ENCODE assay signal across 11 mouse cellular contexts in genomic region chr8:125355059-125355509, GRCm38 (mm10).
DNase-seq lines count a peak whose midpoint lies in the region; ATAC-seq and TF ChIP-seq lines count a peak whose summit lies in the region.
"Had no signal": no experiment of that assay in that cellular context is flagged by ENCODE, and none has a peak within 500 bp of the region (broad histone marks: within the 10 kb centered on the region; RNA-seq: fewer than 3 reads in every experiment).

No protein-coding gene starts in this region.

- H3K9ac ChIP-seq in heart, embryonic 16.5 days (ENCODE audit: low read length): peak overlapping the region; percentile 15; the same call in 1 of the 2 replicates
- no peak overlapping the region for H3K9ac ChIP-seq in embryonic facial prominence, embryonic 11.5 days (replicated peaks; ENCODE audit: low read length)
- H3K9ac ChIP-seq in limb, embryonic 12.5 days (replicated peaks): 0 out of 2 replicates have a peak overlapping the region, but pooled peaks have one; percentile 23
- H3K9ac ChIP-seq in intestine, postnatal 0 days (ENCODE audit: low read depth, low read length): no peak overlapping the region
- H3K9ac ChIP-seq: kidney, embryonic 15.5 days; liver, embryonic 13.5 days had no signal

- peak overlapping the region; percentile 11; the same call in 1 of the 2 replicates for H3K27ac ChIP-seq in heart, embryonic 16.5 days (ENCODE audit: low read length)
- no peak overlapping the region for H3K27ac ChIP-seq in embryonic facial prominence, embryonic 11.5 days (replicated peaks; ENCODE audit: low read depth, low read length)
- peak overlapping the region; percentile 79 for H3K27ac ChIP-seq in limb, embryonic 12.5 days
- no peak overlapping the region for H3K27ac ChIP-seq in intestine, postnatal 0 days (ENCODE audit: low read depth, low read length)
- H3K27ac ChIP-seq: kidney, embryonic 15.5 days; liver, embryonic 13.5 days; macrophage had no signal

- peaks cover 31% of the 10 kb centered on the region for H3K4me1 ChIP-seq in heart, embryonic 16.5 days (ENCODE audit: control insufficient read depth, insufficient read depth, low read length)
- H3K4me1 ChIP-seq in embryonic facial prominence, embryonic 11.5 days (ENCODE audit: control insufficient read depth, insufficient read depth, low read length): peaks cover 7% of the 10 kb centered on the region
- peaks cover 59% of the 10 kb centered on the region for H3K4me1 ChIP-seq in limb, embryonic 12.5 days (replicated peaks)
- H3K4me1 ChIP-seq in intestine, postnatal 0 days (replicated peaks; ENCODE audit: control insufficient read depth, insufficient read depth, low read length): no peaks in the 10 kb centered on the region

- DNase-seq in heart, adult 8-10 months (ENCODE audit: low spot score): no peak
- DNase-seq in brain, adult 2 months (ENCODE audit: low read depth, low spot score): peak; percentile 45
- peak; percentile 21 for DNase-seq in embryonic facial prominence, embryonic 11.5 days (ENCODE audit: low spot score)
- DNase-seq in kidney, adult 9 months: no peak
- DNase-seq: heart, postnatal 10 days; liver, embryonic 13.5 days had no signal

- no peaks in the 10 kb centered on the region for H3K9me3 ChIP-seq in heart, embryonic 16.5 days (replicated peaks; ENCODE audit: control insufficient read depth, low read length)
- no peaks in the 10 kb centered on the region for H3K9me3 ChIP-seq in embryonic facial prominence, embryonic 11.5 days (replicated peaks; ENCODE audit: control insufficient read depth, low read length)
- H3K9me3 ChIP-seq in limb, embryonic 12.5 days: peaks cover 5% of the 10 kb centered on the region
- no peaks in the 10 kb centered on the region for H3K9me3 ChIP-seq in intestine, postnatal 0 days (ENCODE audit: control insufficient read depth)
- H3K9me3 ChIP-seq: kidney, embryonic 15.5 days; liver, embryonic 13.5 days had no signal

- H3K4me3 ChIP-seq in heart, embryonic 16.5 days (ENCODE audit: low read length): no peak overlapping the region
- H3K4me3 ChIP-seq in embryonic facial prominence, embryonic 11.5 days (ENCODE audit: low read depth, low read length): no peak overlapping the region
- no peak overlapping the region for H3K4me3 ChIP-seq in limb, embryonic 12.5 days (replicated peaks)
- H3K4me3 ChIP-seq in intestine, postnatal 0 days (ENCODE audit: low read depth, low read length): no peak overlapping the region
- H3K4me3 ChIP-seq: kidney, embryonic 15.5 days; liver, embryonic 13.5 days had no signal

- no peaks in the 10 kb centered on the region for H3K27me3 ChIP-seq in heart, embryonic 16.5 days (ENCODE audit: control insufficient read depth, insufficient read depth, low read length)
- no peaks in the 10 kb centered on the region for H3K27me3 ChIP-seq in embryonic facial prominence, embryonic 11.5 days (ENCODE audit: control insufficient read depth, insufficient read depth, low read length)
- H3K27me3 ChIP-seq in limb, embryonic 12.5 days: peaks cover 17% of the 10 kb centered on the region
- no peaks in the 10 kb centered on the region for H3K27me3 ChIP-seq in intestine, postnatal 0 days (replicated peaks; ENCODE audit: control insufficient read depth, insufficient read depth, low read length)

- H3K36me3 ChIP-seq in heart, embryonic 16.5 days (ENCODE audit: control insufficient read depth, insufficient read depth): no peaks in the 10 kb centered on the region
- no peaks in the 10 kb centered on the region for H3K36me3 ChIP-seq in embryonic facial prominence, embryonic 11.5 days (replicated peaks; ENCODE audit: control insufficient read depth, insufficient read depth, low read depth, low read length)
- no peaks in the 10 kb centered on the region for H3K36me3 ChIP-seq in limb, embryonic 12.5 days
- no peaks in the 10 kb centered on the region for H3K36me3 ChIP-seq in intestine, postnatal 0 days (ENCODE audit: control insufficient read depth, insufficient read depth)
- H3K36me3 ChIP-seq: kidney, embryonic 15.5 days; liver, embryonic 13.5 days had no signal

- WGBS in heart, embryonic 16.5 days: 73% methylated on average over 7 of the region's 7 CpGs
- 50% methylated on average over 7 of the region's 7 CpGs for WGBS in embryonic facial prominence, embryonic 11.5 days
- WGBS in limb, embryonic 12.5 days: 20% methylated on average over 7 of the region's 7 CpGs
- WGBS in intestine, postnatal 0 days: 80% methylated on average over 7 of the region's 7 CpGs

- ATAC-seq in heart, embryonic 16.5 days (replicated peaks; ENCODE audit: extremely low read depth, insufficient read depth, low FRiP score): no peak
- ATAC-seq in embryonic facial prominence, embryonic 11.5 days (replicated peaks; ENCODE audit: insufficient number of reproducible peaks, low FRiP score, low TSS enrichment, low read depth): no peak; the same call in 1 of the 2 replicates
- ATAC-seq in limb, embryonic 12.5 days (ENCODE audit: insufficient number of reproducible peaks, insufficient read depth, low FRiP score, low TSS enrichment, low read depth): peak; percentile 63
- ATAC-seq in intestine, postnatal 0 days: no peak

- no peak overlapping the region for H3K4me2 ChIP-seq in heart, embryonic 16.5 days (ENCODE audit: low read depth, low read length)
- H3K4me2 ChIP-seq in embryonic facial prominence, embryonic 11.5 days (ENCODE audit: low read depth, low read length): no peak overlapping the region
- no peak overlapping the region; the same call in 1 of the 2 replicates for H3K4me2 ChIP-seq in limb, embryonic 12.5 days
- H3K4me2 ChIP-seq in intestine, postnatal 0 days (replicated peaks; ENCODE audit: low read depth): no peak overlapping the region
- H3K4me2 ChIP-seq: kidney, embryonic 15.5 days; liver, embryonic 13.5 days had no signal

- TF ChIP-seq CTCF in intestine, postnatal 0 days (IDR thresholded peaks at IDR 0.05; ENCODE audit: low read depth): no peak

Comparison
In these comparisons a context has a peak if more than half of its experiments do, and no peak if none do; other contexts are left out.
1. H3K27ac ChIP-seq: peak in heart, embryonic 16.5 days (single experiment) and limb, embryonic 12.5 days (single experiment); none in embryonic facial prominence, embryonic 11.5 days (single experiment) and intestine, postnatal 0 days (single experiment).
2. H3K9ac ChIP-seq: peak in heart, embryonic 16.5 days (single experiment) and limb, embryonic 12.5 days (single experiment); none in embryonic facial prominence, embryonic 11.5 days (single experiment) and intestine, postnatal 0 days (single experiment).
3. DNase-seq: peak in brain, adult 2 months (single experiment) and embryonic facial prominence, embryonic 11.5 days (single experiment); none in heart, adult 8-10 months (single experiment) and kidney, adult 9 months (single experiment).